Mouse (Mus musculus) limb, embryonic 11.5 days (tissue): ENCODE data around the gene Slc39a11. TPM values are rescaled to one million over a fixed set of nuclear protein-coding genes. Genes with fewer than 3 reads are reported as not detected.

Source experiments
- ATAC-seq: fragments of 200-750 bp; cut with Nextera tagmentation; 2 replicates; pipeline ENCODE4 v1.8.0; 2017; ENCODE audit warnings: low read depth; ENCODE audit not compliant: insufficient number of reproducible peaks, low FRiP score, low TSS enrichment
- DNase-seq: peaks from one replicate; pipeline ENCODE4 v3.0.0-alpha.2; 2015; ENCODE audit warnings: low spot score
- H3K27ac ChIP-seq: fragments of 300-500 bp; sonication (generic); replicated peaks from 2 replicates; pipeline ENCODE4 v1.5.1; 2014; ENCODE audit warnings: low read depth, mild to moderate bottlenecking, low read length
- H3K27me3 ChIP-seq: fragments of 300-500 bp; sonication (generic); 2 replicates; pipeline ENCODE4 v1.6.1; 2014; ENCODE audit warnings: mild to moderate bottlenecking, low read length, mixed read lengths; ENCODE audit not compliant: control insufficient read depth, insufficient read depth
- H3K36me3 ChIP-seq: fragments of 300-500 bp; sonication (generic); 2 replicates; pipeline ENCODE4 v1.6.1; 2014; ENCODE audit warnings: mild to moderate bottlenecking, low read length, moderate library complexity, mixed read lengths; ENCODE audit not compliant: control insufficient read depth, insufficient read depth
- H3K4me1 ChIP-seq: fragments of 300-500 bp; sonication (generic); 2 replicates; pipeline ENCODE4 v1.6.1; 2014; ENCODE audit warnings: low read length, mixed read lengths; ENCODE audit not compliant: control insufficient read depth, insufficient read depth
- H3K4me2 ChIP-seq: fragments of 300-500 bp; sonication (generic); 2 replicates; pipeline ENCODE4 v1.6.1; 2014; ENCODE audit warnings: low read depth, mild to moderate bottlenecking, moderate library complexity; ENCODE audit not compliant: severe bottlenecking
- H3K4me3 ChIP-seq: fragments of 300-500 bp; sonication (generic); 2 replicates; pipeline ENCODE4 v1.5.1; 2014; ENCODE audit warnings: low read depth, low read length
- H3K9ac ChIP-seq: fragments of 300-500 bp; sonication (generic); 2 replicates; pipeline ENCODE4 v1.6.1; 2014; ENCODE audit warnings: mild to moderate bottlenecking, low read length
- H3K9me3 ChIP-seq: fragments of 300-500 bp; sonication (generic); 2 replicates; pipeline ENCODE4 v1.6.1; 2016; ENCODE audit warnings: low read length; ENCODE audit not compliant: control insufficient read depth
- WGBS: fragments of 180-500 bp; shearing (Covaris S2); extraction: QIAGEN DNeasy Blood & Tissue Kit; methylation state at CpG from one replicate; pipeline ENCODE4 v1.1.7; 2014; 5-methylcytosine and 5-hydroxymethylcytosine counted together
- polyA plus RNA-seq: library from polyadenylated mRNA; unstranded; fragments of >200 nt; fragmentation: Nextera tagmentation; extraction: Ambion mirVana; gene quantifications from 2 replicates; pipeline ENCODE4 v1.2.1, GENCODE M21; 2014

Slc39a11 gene
- polyA plus RNA-seq, 1 experiment from 2014 or later, result 14.9 TPM

GRCm38 (mm10) chr11:113290911-113291310, 359.0 kb downstream of the Slc39a11 start:
- no peak for ATAC-seq
- peaks cover 19% of the 10 kb centered on the region for H3K4me1 ChIP-seq

GRCm38 (mm10) chr11:113284951-113285741, 364.7 kb downstream of the Slc39a11 start:
- WGBS, result 89% methylated on average over 27 of the region's 27 CpGs

More at GRCm38 (mm10) chr11:113290911-113291310, 359.0 kb downstream of the Slc39a11 start:
- Histone ChIP-seq H3K9ac (no peak overlapping the region), H3K4me3 (no peak overlapping the region), H3K4me2 (no peak overlapping the region), H3K27me3 (no peaks in the 10 kb centered on the region), H3K27ac (no peak overlapping the region), H3K9me3 (no peaks in the 10 kb centered on the region), H3K36me3 (no peaks in the 10 kb centered on the region)
- 78% methylated on average over 14 of the region's 14 CpGs for WGBS
- no peak for DNase-seq

GRCm38 (mm10) chr11:113283376-113283811, 366.5 kb downstream of the Slc39a11 start:
- Histone ChIP-seq H3K4me2 (no peak overlapping the region), H3K9ac (no peak overlapping the region), H3K27me3 (no peaks in the 10 kb centered on the region), H3K4me3 (no peak overlapping the region), H3K9me3 (no peaks in the 10 kb centered on the region), H3K36me3 (no peaks in the 10 kb centered on the region), H3K4me1 (peaks cover 6% of the 10 kb centered on the region), H3K27ac (no peak overlapping the region)
- DNase-seq (no peak), ATAC-seq (no peak)
- WGBS, result 31% methylated on average over 11 of the region's 11 CpGs

More at GRCm38 (mm10) chr11:113284951-113285741, 364.7 kb downstream of the Slc39a11 start:
- Histone ChIP-seq H3K9ac (no peak overlapping the region), H3K9me3 (no peaks in the 10 kb centered on the region), H3K27ac (no peak overlapping the region), H3K4me1 (peaks cover 6% of the 10 kb centered on the region), H3K27me3 (no peaks in the 10 kb centered on the region), H3K4me3 (no peak overlapping the region), H3K4me2 (no peak overlapping the region), H3K36me3 (no peaks in the 10 kb centered on the region)
- no peak for DNase-seq
- ATAC-seq, result no peak

GRCm38 (mm10) chr11:113278238-113278637, 371.6 kb downstream of the Slc39a11 start:
- Histone ChIP-seq H3K4me1 (peaks cover 9% of the 10 kb centered on the region), H3K4me3 (no peak overlapping the region), H3K9me3 (no peaks in the 10 kb centered on the region), H3K9ac (no peak overlapping the region), H3K4me2 (no peak overlapping the region), H3K27ac (no peak overlapping the region), H3K27me3 (no peaks in the 10 kb centered on the region), H3K36me3 (no peaks in the 10 kb centered on the region)
- 93% methylated on average over 6 of the region's 6 CpGs for WGBS
- DNase-seq (no peak), ATAC-seq (no peak)

- H3K27ac ChIP-seq, result 0 out of 2 replicates have a peak overlapping the region, but pooled peaks have one; percentile 12
- WGBS, result 73% methylated on average over 10 of the region's 10 CpGs
Observed at GRCm38 (mm10) chr11:113277034-113277612, 372.8 kb downstream of the Slc39a11 start.

GRCm38 (mm10) chr11:113276518-113276917, 373.4 kb downstream of the Slc39a11 start:
- Histone ChIP-seq H3K36me3 (no peaks in the 10 kb centered on the region), H3K9me3 (no peaks in the 10 kb centered on the region), H3K4me2 (no peak overlapping the region), H3K9ac (no peak overlapping the region), H3K4me3 (no peak overlapping the region), H3K4me1 (peaks cover 7% of the 10 kb centered on the region; the same call in 1 of the 2 replicates), H3K27me3 (no peaks in the 10 kb centered on the region), H3K27ac (no peak overlapping the region)
- WGBS, result 95% methylated on average over 8 of the region's 8 CpGs
- no peak for ATAC-seq
- no peak for DNase-seq

More at GRCm38 (mm10) chr11:113277034-113277612, 372.8 kb downstream of the Slc39a11 start:
- DNase-seq (no peak), ATAC-seq (no peak)
- Histone ChIP-seq H3K9ac (no peak overlapping the region; the same call in 1 of the 2 replicates), H3K4me1 (peaks cover 7% of the 10 kb centered on the region; the same call in 1 of the 2 replicates), H3K4me3 (no peak overlapping the region), H3K36me3 (no peaks in the 10 kb centered on the region), H3K27me3 (no peaks in the 10 kb centered on the region), H3K9me3 (no peaks in the 10 kb centered on the region), H3K4me2 (no peak overlapping the region)

- H3K9me3 ChIP-seq, result no peaks in the 10 kb centered on the region
- H3K9ac ChIP-seq, result no peak overlapping the region
- DNase-seq, result no peak
- H3K27ac ChIP-seq, result no peak overlapping the region
- no peak overlapping the region for H3K4me3 ChIP-seq
- peaks cover 8% of the 10 kb centered on the region; the same call in 1 of the 2 replicates for H3K4me1 ChIP-seq
- 80% methylated on average over 8 of the region's 8 CpGs for WGBS
- H3K36me3 ChIP-seq, result no peaks in the 10 kb centered on the region
- ATAC-seq, result no peak
- no peaks in the 10 kb centered on the region for H3K27me3 ChIP-seq
- H3K4me2 ChIP-seq, result no peak overlapping the region
Observed at GRCm38 (mm10) chr11:113274037-113274436, 375.8 kb downstream of the Slc39a11 start.

GRCm38 (mm10) chr11:113271857-113272256, 378.0 kb downstream of the Slc39a11 start:
- H3K4me2 ChIP-seq, result no peak overlapping the region
- H3K9me3 ChIP-seq, result no peaks in the 10 kb centered on the region
- DNase-seq (no peak), ATAC-seq (no peak)
- no peaks in the 10 kb centered on the region for H3K27me3 ChIP-seq
- H3K27ac ChIP-seq, result no peak overlapping the region
- H3K4me3 ChIP-seq, result no peak overlapping the region
- H3K9ac ChIP-seq, result no peak overlapping the region
- 87% methylated on average over 6 of the region's 6 CpGs for WGBS
- peaks cover 5% of the 10 kb centered on the region; the same call in 1 of the 2 replicates for H3K4me1 ChIP-seq
- H3K36me3 ChIP-seq, result no peaks in the 10 kb centered on the region
